Mouse (Mus musculus) limb, embryonic 10.5 days (tissue): ENCODE results near the gene Ccdc186. TPM values are rescaled to one million over a fixed set of nuclear protein-coding genes. Genes with fewer than 3 reads are reported as not detected.
A peak's percentile ranks its signal among the peaks of the same experiment; 100 is the strongest.

ENCODE experiments used
- DNase-seq: peaks from one replicate; pipeline ENCODE4 v3.0.0-alpha.2; 2017; ENCODE audit warnings: low spot score
- H3K27ac ChIP-seq: fragments of 300-500 bp; sonication (generic); 2 replicates; pipeline ENCODE4 v1.5.1; 2016; ENCODE audit warnings: mild to moderate bottlenecking
- H3K27me3 ChIP-seq: fragments of 300-500 bp; sonication (generic); 2 replicates; pipeline ENCODE4 v1.6.1; 2016; ENCODE audit warnings: low read depth, mild to moderate bottlenecking; ENCODE audit not compliant: poor library complexity, severe bottlenecking
- H3K36me3 ChIP-seq: fragments of 300-500 bp; sonication (generic); 2 replicates; pipeline ENCODE4 v1.6.1; 2016; ENCODE audit warnings: mild to moderate bottlenecking, moderate library complexity
- H3K4me1 ChIP-seq: fragments of 300-500 bp; sonication (generic); 2 replicates; pipeline ENCODE4 v1.6.1; 2016
- H3K4me3 ChIP-seq: fragments of 300-500 bp; sonication (generic); 2 replicates; pipeline ENCODE4 v1.5.1; 2016; ENCODE audit warnings: mild to moderate bottlenecking, moderate library complexity
- H3K9me3 ChIP-seq: fragments of 300-500 bp; sonication (generic); replicated peaks from 2 replicates; pipeline ENCODE4 v1.6.1; 2016; ENCODE audit warnings: mild to moderate bottlenecking
- WGBS: fragments of 180-500 bp; shearing (Covaris S2); methylation state at CpG from one replicate; pipeline ENCODE4 v1.1.7; 2016; 5-methylcytosine and 5-hydroxymethylcytosine counted together
- polyA plus RNA-seq: library from polyadenylated mRNA; unstranded; fragments of >200 nt; fragmentation: Nextera tagmentation; extraction: Ambion mirVana; gene quantifications from 2 replicates; pipeline ENCODE4 v1.2.1, GENCODE M21; 2016

The Ccdc186 gene
- polyA plus RNA-seq, 1 experiment from 2014 or later = 15.9 TPM

DNA sequence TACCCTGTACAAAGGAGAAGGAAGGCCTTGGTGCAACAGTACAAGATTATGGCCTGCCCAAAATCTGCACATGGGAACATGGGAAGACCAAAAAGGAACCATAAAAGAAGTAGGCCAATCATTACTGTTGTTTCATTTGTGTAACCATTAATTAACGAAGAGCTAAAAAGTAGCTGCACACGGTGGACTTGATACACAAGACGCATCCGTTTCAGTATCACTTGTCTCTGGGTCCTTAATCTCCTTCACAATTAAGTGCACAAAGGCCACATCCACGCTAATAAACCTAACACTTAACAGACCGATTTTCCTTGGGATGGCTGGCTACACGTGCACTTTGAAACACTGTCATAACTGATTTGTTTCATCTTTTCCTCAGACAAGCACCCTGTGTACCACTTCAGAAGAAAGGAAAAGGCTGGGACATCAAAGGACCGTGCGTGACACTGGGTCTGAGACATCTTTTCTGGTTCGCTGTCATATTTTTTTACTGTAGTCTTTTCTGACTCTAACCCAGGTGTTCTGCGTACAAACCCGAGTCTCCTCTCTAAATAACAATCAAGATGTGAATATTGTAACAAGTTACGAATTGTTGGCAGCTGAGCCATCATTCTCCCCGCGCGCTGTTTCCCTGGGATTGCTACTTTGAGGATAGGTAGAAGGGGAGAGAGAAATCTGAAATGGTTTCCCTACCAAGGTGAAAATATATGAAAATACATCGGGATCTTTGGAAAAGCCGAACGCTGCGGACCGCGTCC, 771 bp downstream of the Ccdc186 start:
- H3K4me1 ChIP-seq = peaks cover 29% of the 10 kb centered on the region
- peak overlapping the region; percentile 89 for H3K4me3 ChIP-seq
- no peaks in the 10 kb centered on the region for H3K9me3 ChIP-seq
- H3K36me3 ChIP-seq = no peaks in the 10 kb centered on the region
- WGBS = 10% methylated on average over 22 of the region's 22 CpGs
- H3K27me3 ChIP-seq = peaks cover 33% of the 10 kb centered on the region
- H3K27ac ChIP-seq = peak overlapping the region; percentile 91
- DNase-seq = no peak

DNA sequence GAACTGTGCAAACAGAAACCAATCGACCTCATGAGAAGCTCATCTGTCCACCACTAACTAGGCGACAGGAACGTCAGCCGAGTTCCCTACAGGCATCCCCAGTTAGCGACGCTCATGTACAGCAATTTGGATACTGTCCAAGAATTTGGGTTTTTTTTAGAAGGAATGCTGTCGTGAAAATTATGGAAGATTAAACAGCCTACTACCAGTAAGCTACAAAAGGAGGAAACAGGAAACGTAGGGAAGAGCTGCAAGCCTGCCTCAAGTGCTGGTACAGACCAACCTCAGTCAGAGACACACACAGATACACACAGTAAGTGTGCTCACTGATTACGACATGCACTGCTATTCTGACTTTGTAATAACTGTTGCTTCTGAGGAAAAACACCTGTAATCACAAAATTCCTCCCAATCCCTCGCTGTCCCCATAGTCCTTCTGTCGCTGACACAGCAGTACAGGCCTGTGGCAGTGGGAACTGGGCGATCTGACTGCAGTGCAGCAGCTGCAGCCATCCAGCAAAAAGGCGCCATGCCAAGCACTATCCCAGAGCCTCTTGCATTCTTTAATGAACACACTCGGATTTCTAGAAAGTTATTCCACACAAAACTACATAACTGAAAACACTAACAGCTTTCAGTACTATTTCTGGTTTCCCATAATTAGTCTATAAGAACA, 4.0 kb downstream of the Ccdc186 start:
- 81% methylated on average over 14 of the region's 14 CpGs for WGBS
- Histone ChIP-seq H3K36me3 (peaks cover 14% of the 10 kb centered on the region), H3K4me3 (no peak overlapping the region), H3K27me3 (peaks cover 1% of the 10 kb centered on the region; the same call in 1 of the 2 replicates), H3K27ac (no peak overlapping the region), H3K9me3 (no peaks in the 10 kb centered on the region), H3K4me1 (peaks cover 25% of the 10 kb centered on the region)
- DNase-seq = no peak

DNA sequence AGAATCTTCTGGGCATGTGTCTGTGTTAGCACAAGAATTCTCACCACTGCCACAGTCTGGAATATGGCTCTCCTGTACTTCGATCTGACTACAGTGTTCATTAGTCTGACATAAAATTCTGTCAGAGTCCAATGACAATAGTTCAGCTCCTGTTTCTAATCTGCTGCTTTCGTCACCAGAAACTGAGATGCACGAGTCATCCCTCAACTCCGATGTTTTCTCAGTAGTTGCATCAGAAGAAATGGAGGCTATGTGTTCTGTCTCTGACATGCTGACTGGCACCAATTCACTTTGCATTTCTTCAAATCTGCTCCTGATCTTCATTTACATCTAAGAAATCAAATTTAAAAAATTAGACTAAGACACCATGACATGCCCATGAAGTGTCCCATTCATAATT, 8.6 kb downstream of the Ccdc186 start:
- H3K36me3 ChIP-seq = peaks cover 37% of the 10 kb centered on the region
- no peak for DNase-seq
- WGBS = 92% methylated on average over 4 of the region's 4 CpGs
- no peaks in the 10 kb centered on the region for H3K9me3 ChIP-seq
- H3K27ac ChIP-seq = no peak overlapping the region
- no peak overlapping the region for H3K4me3 ChIP-seq
- H3K4me1 ChIP-seq = peaks cover 7% of the 10 kb centered on the region; the same call in 1 of the 2 replicates
- H3K27me3 ChIP-seq = no peaks in the 10 kb centered on the region

DNA sequence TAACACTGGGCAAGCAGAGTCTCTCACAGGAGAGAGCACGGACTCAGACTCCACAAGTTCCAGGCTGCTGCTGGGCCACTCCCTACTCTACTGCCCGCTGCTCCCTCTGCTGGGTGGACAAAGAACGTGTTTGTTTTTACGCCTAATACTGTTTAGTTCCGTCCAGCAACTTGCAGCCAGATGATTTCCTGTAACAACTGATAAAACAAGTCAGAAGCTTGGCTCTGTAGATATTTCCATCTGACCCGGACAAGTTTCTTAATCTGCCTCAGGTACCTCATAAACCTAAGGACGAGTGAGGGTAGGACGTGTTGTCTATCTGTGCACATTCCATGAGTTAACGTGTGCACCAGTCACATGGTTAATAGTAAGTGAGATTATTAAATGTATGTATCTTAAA, 10.4 kb downstream of the Ccdc186 start:
- Histone ChIP-seq H3K27ac (no peak overlapping the region), H3K4me3 (no peak overlapping the region), H3K27me3 (no peaks in the 10 kb centered on the region), H3K4me1 (no peaks in the 10 kb centered on the region), H3K36me3 (peaks cover 55% of the 10 kb centered on the region), H3K9me3 (no peaks in the 10 kb centered on the region)
- DNase-seq = peak; percentile 66
- 52% methylated on average over 9 of the region's 9 CpGs for WGBS

DNA sequence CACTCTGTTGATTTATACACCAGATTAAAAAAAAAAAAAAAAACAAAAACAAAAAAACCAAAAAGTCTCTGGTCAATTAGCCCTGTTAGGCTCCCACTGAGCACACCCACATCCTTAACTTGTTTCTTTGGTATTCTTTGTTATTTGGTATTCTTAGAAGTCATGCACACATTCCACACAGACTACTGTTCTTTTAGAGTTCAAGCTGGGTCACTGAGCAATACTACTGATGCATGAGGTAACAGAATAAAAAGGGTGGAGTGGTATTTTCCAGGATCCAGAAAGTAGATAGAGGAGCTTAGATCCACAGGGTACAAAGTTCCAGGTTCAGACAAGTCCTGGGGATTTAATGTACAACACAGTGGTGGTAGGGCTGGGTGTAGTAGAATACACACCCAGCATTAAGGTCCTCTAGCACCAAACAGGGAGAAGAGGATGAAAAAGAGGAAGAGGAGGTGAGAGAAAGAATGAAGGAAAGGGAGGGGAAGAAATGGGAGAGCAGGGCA, 11.3 kb downstream of the Ccdc186 start:
- Histone ChIP-seq H3K27ac (no peak overlapping the region), H3K4me3 (no peak overlapping the region), H3K9me3 (no peaks in the 10 kb centered on the region), H3K27me3 (no peaks in the 10 kb centered on the region), H3K36me3 (peaks cover 60% of the 10 kb centered on the region), H3K4me1 (no peaks in the 10 kb centered on the region)
- no peak for DNase-seq

DNA sequence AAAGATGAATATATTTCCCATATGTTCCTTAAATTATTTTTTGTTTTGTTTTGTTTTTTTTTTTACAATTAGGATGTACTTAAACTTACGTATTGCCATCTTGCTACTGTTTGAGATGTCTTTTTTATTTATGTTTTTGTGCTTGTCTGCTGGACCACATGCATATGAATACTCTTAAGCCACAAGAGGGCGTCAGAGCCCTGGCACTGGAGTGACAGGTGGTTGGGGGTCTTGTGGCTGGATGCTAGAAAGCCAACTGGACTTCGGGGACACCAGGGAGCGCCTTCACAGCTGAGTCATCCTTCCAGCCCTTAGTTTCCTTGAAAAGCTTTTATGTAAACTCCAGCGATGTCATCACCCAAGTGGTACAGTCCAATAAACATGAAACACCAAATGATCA, 13.2 kb downstream of the Ccdc186 start:
- H3K4me3 ChIP-seq = no peak overlapping the region
- WGBS = 67% methylated on average over 5 of the region's 5 CpGs
- H3K27me3 ChIP-seq = no peaks in the 10 kb centered on the region
- H3K4me1 ChIP-seq = no peaks in the 10 kb centered on the region
- peaks cover 70% of the 10 kb centered on the region for H3K36me3 ChIP-seq
- H3K9me3 ChIP-seq = no peaks in the 10 kb centered on the region
- no peak overlapping the region for H3K27ac ChIP-seq
- peak; percentile 43 for DNase-seq

DNA sequence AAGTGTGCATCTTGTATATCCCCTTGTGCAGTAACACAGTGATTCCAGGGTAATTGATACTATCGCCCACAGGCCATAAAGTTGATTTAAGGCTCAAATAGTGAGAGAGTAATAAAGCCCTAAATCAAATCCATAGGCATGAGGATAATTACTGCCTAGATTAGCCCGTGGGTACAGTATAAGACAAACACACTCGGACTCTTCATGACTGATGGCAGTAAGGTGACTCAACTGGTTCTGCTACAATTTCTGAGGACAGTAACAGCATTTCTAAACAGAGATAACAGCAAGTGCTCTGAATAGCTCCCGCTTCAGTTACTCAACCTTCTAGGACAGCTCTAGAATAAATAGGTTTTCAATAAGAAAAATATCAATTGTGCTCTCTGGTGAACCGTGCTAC, 14.9 kb downstream of the Ccdc186 start:
- DNase-seq = no peak
- Histone ChIP-seq H3K4me1 (no peaks in the 10 kb centered on the region), H3K36me3 (peaks cover 74% of the 10 kb centered on the region), H3K4me3 (no peak overlapping the region), H3K27ac (no peak overlapping the region), H3K27me3 (no peaks in the 10 kb centered on the region), H3K9me3 (no peaks in the 10 kb centered on the region)
- 65% methylated on average over 5 of the region's 5 CpGs for WGBS

DNA sequence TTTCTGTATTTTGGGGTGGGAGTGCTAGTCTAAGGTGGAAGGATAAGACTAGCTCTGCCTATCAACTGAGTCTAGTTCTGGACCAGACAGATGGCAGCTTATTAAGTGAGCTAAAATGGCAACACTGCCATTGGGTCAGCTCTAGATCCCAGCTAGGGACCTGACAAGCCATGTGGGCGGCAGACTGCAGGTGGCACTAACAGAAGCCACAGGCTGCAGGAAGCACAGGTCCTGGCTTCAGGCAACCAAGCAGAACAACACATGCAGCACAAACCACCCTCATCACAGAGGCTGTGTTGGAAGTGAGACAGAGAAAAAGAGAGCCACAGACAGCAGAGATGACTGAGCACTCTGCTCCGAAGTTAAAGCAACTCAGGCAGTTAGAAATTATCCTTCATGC, 16.6 kb downstream of the Ccdc186 start:
- Histone ChIP-seq H3K27ac (no peak overlapping the region), H3K4me3 (no peak overlapping the region), H3K4me1 (no peaks in the 10 kb centered on the region), H3K9me3 (no peaks in the 10 kb centered on the region), H3K36me3 (peaks cover 86% of the 10 kb centered on the region), H3K27me3 (no peaks in the 10 kb centered on the region)
- WGBS = 88% methylated on average over 2 of the region's 2 CpGs
- no peak for DNase-seq

DNA sequence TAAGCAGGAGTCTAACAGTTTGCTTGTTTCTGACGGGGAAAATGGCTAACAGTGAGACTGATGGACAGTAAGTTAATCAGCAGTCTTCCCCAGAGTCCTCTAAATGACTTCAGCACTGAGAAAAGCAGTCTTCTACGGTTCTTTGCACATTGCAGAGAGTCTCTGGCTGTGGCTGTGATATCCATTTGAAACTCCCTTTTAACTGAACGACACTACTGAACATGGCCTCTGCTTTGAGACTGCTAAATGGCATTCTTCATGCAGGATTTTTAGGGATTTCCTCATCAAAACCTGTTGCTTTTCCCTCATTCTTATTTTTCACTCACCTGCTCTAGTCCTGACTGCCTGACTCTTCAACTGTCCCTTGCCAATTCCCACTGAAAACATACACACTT, 19.6 kb downstream of the Ccdc186 start:
- DNase-seq = no peak
- Histone ChIP-seq H3K27me3 (no peaks in the 10 kb centered on the region), H3K4me1 (no peaks in the 10 kb centered on the region), H3K9me3 (no peaks in the 10 kb centered on the region), H3K4me3 (no peak overlapping the region), H3K36me3 (peaks cover 92% of the 10 kb centered on the region), H3K27ac (no peak overlapping the region)
- 91% methylated on average over 3 of the region's 3 CpGs for WGBS

DNA sequence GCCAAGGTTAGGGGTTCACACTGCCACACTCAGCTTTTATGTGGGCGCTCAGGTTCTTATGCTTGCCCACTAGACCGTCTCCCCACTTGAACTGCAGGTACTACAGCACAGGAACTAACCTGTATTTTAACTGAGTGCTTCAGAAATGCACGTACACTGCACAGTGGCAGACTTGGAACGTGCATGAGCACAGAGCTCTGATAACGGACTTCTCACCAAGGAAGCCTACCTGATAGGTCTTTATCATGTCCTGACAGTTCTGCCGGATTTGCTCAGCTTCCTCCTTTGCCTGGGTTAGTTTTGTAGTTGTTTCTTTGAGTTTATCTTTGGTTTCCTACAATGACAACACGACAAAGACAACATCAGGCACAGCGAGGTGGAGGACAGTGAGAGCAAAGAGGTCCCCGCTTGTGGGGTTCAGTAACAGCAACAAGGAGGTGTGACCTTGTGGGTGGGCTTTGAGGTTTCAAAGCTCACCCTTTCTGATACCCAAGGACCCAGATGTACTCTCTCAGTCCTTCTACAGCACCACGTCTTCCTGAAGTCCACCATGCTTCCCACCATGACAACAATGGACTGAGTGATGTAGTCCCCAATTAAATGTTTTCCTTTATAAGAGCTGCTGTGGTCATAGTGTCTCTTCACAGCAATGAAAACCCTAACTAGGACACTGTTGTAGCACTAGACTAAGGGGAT, 20.2 kb downstream of the Ccdc186 start:
- 93% methylated on average over 10 of the region's 10 CpGs for WGBS
- H3K36me3 ChIP-seq = peaks cover 90% of the 10 kb centered on the region
- no peaks in the 10 kb centered on the region for H3K9me3 ChIP-seq
- DNase-seq = no peak
- no peak overlapping the region for H3K27ac ChIP-seq
- H3K4me1 ChIP-seq = no peaks in the 10 kb centered on the region
- H3K4me3 ChIP-seq = no peak overlapping the region
- H3K27me3 ChIP-seq = no peaks in the 10 kb centered on the region

DNA sequence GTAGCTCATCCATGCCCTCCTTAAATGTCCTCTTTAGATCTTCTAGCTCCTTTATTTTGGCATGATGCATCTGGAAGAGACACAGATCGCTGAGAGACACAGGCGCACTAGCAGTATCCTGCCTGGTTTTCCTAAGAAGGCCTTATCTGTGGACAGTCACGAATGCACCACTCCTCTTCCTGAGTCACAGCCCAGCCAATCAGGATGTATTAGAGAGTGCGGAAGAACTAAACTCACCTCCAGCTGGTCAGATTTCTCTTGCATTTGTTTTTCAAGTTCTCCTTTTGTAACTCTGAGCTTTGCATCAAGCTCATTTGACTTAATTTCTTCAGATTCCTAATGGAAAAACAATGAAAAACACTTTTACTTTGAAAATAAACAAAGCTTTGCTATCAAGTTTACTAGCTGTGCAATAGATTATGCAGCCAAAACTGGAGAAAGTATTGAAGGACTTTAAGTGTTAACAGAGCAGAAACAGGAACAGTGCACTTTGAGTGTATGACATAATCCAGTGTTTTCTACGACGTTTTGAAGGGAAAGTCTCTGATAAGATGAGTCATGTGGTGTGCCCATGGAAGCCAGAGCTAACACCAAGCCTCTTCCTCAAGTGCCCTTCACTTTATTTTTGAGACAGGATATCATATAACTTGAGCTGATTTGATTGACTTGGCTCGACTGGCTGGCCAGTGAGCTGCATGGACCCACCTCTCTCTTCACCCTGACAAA, 20.9 kb downstream of the Ccdc186 start:
- WGBS = 85% methylated on average over 7 of the region's 7 CpGs
- no peak for DNase-seq
- Histone ChIP-seq H3K36me3 (peaks cover 94% of the 10 kb centered on the region), H3K4me1 (no peaks in the 10 kb centered on the region), H3K9me3 (no peaks in the 10 kb centered on the region), H3K27ac (no peak overlapping the region), H3K4me3 (no peak overlapping the region), H3K27me3 (no peaks in the 10 kb centered on the region)

DNA sequence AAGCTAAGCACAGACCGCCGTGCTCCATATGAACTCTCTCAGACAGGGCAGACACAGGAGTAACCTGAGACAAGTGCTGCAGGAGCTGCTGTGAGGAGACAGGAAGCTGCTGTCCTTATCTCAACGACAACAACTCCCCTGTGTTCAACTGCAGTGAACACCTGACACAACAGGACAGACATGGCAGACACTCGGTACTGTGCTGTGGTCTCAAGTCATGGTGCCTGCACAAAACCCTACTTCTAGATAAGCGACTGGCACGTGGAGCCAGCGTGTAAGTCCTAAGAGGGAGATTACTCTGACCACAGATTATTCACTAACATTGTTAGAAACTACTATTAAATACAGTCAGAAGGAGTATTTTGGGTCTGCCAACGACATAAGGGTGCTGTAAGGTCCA, 21.8 kb downstream of the Ccdc186 start:
- Histone ChIP-seq H3K4me3 (no peak overlapping the region), H3K27me3 (no peaks in the 10 kb centered on the region), H3K4me1 (no peaks in the 10 kb centered on the region), H3K9me3 (no peaks in the 10 kb centered on the region), H3K27ac (no peak overlapping the region), H3K36me3 (peaks cover 94% of the 10 kb centered on the region)
- WGBS = 86% methylated on average over 8 of the region's 8 CpGs
- no peak for DNase-seq
